Comparison of ENCODE assay signal across 10 mouse cellular contexts in genomic region chr8:21378215-21378614, GRCm38 (mm10). TPM values are rescaled to one million over a fixed set of nuclear protein-coding genes. Genes with fewer than 3 reads are reported as not detected.
DNase-seq lines count a peak whose midpoint lies in the region; TF ChIP-seq lines count a peak whose summit lies in the region.
"Not testable (repeated sequence)": the region's sequence is repeated elsewhere in the genome, so short reads cannot be mapped to it uniquely, and the experiment has no call there.
"Had no signal": no experiment of that assay in that cellular context is flagged by ENCODE, and none has a peak within 500 bp of the region (broad histone marks: within the 10 kb centered on the region; RNA-seq: fewer than 3 reads in every experiment).

TSS of gene Defa2 (plus strand) at chr8:21378515.

- H3K27ac ChIP-seq in small intestine, adult 2 months (ENCODE audit: insufficient read depth, low read depth, low read length) = not testable (repeated sequence)

- H3K36me3 ChIP-seq in small intestine, adult 2 months (ENCODE audit: control insufficient read depth, insufficient read depth, low read length) = not testable (repeated sequence)

- H3K4me3 ChIP-seq in small intestine, adult 2 months (ENCODE audit: low read depth, low read length) = not testable (repeated sequence)

- no CpG with 5 or more reads among the region's 2 CpGs for WGBS in large intestine, adult 2 months
- WGBS in small intestine, adult 2 months = no CpG with 5 or more reads among the region's 2 CpGs

- H3K27me3 ChIP-seq in small intestine, adult 2 months (ENCODE audit: control insufficient read depth, insufficient read depth, low read length) = not testable (repeated sequence)

- H3K4me1 ChIP-seq in small intestine, adult 2 months (ENCODE audit: control insufficient read depth, insufficient read depth, insufficient read length, low read length) = not testable (repeated sequence)

- not testable (repeated sequence) for TF ChIP-seq CTCF in small intestine, adult 2 months (IDR thresholded peaks at IDR 0.05; ENCODE audit: extremely low read depth, insufficient read length, insufficient replicate concordance, low read depth, low read length)

- not testable (repeated sequence) for DNase-seq in large intestine, adult 2 months (ENCODE audit: low read depth, low spot score)

- not testable (repeated sequence) for TF ChIP-seq POLR2A in small intestine, adult 2 months (IDR thresholded peaks at IDR 0.05; ENCODE audit: low read depth, low read length)

RNA-seq across cellular contexts. Expression of gene Defa2, which starts in this region (rescaled TPM):
- polyA plus RNA-seq in large intestine, adult 2 months (2012; rRNA removed) = 10,137 TPM in 1 of 2 replicates, not detected in the other
- polyA plus RNA-seq in small intestine, adult 2 months (2012; rRNA removed) = 20.9 and 2,576 TPM in 2 replicates
- polyA plus RNA-seq: activated CD4-positive, CD25-positive, alpha-beta regulatory T cell, adult 4 months; adrenal gland, adult 2 months; brain, embryonic 14.5 days; C2C12; CD4-positive, CD25-positive, alpha-beta regulatory T cell, adult 4 months; cerebellum, adult 2 months; G1E; Patski had no signal
